Mouse (Mus musculus) myocyte (in vitro differentiated cells): ENCODE measurements around the gene Armh4.

Source experiments
- CEBPB ChIP-seq: IDR thresholded peaks from 2 replicates; pipeline ENCODE4 v1.6.1; 2011; ENCODE audit warnings: mild to moderate bottlenecking, moderate library complexity; ENCODE audit not compliant: poor library complexity, insufficient read depth, severe bottlenecking
- E2F4 ChIP-seq: IDR thresholded peaks from one replicate; pipeline ENCODE4 v1.6.1; 2011; ENCODE audit warnings: mild to moderate bottlenecking, control low read depth, moderate library complexity; ENCODE audit not compliant: insufficient read depth
- MAX ChIP-seq: IDR thresholded peaks from one replicate; pipeline ENCODE4 v1.6.1; 2011; ENCODE audit warnings: low read depth, mild to moderate bottlenecking, control low read depth
- MYOD1 ChIP-seq, 3 experiments: IDR thresholded peaks; one replicate each; pipeline ENCODE4 v1.6.1; 2011; ENCODE audit warnings: control low read depth in 2 of 3, low read depth in 2 of 3, mild to moderate bottlenecking in 2 of 3, moderate library complexity in 1 of 3; ENCODE audit not compliant: insufficient read length in 2 of 3, control insufficient read depth in 1 of 3
- MYOG ChIP-seq, 3 experiments: IDR thresholded peaks; one replicate each; pipeline ENCODE4 v1.6.1; 2011; ENCODE audit warnings: control low read depth in 2 of 3, low read depth in 2 of 3, mild to moderate bottlenecking in 2 of 3; ENCODE audit not compliant: insufficient read length in 2 of 3, control insufficient read depth in 1 of 3, insufficient read depth in 1 of 3
- POLR2A ChIP-seq: IDR thresholded peaks from one replicate; pipeline ENCODE4 v1.6.1; 2011; ENCODE audit warnings: low read depth, mild to moderate bottlenecking, control low read depth, moderate library complexity; ENCODE audit not compliant: insufficient read length
- POLR2AphosphoS2 ChIP-seq: IDR thresholded peaks from one replicate; pipeline ENCODE4 v1.6.1; 2011; ENCODE audit warnings: low read depth, control low read depth; ENCODE audit not compliant: insufficient read length
- REST ChIP-seq: IDR thresholded peaks from one replicate; pipeline ENCODE4 v1.6.1; 2011; ENCODE audit warnings: mild to moderate bottlenecking, control low read depth, moderate library complexity; ENCODE audit not compliant: insufficient read depth, insufficient read length
- SRF ChIP-seq: IDR thresholded peaks from one replicate; pipeline ENCODE4 v1.6.1; 2011; ENCODE audit warnings: low read depth; ENCODE audit not compliant: control insufficient read depth, insufficient read length
- TCF12 ChIP-seq: IDR thresholded peaks from one replicate; pipeline ENCODE4 v1.6.1; 2011; ENCODE audit warnings: mild to moderate bottlenecking, control low read depth; ENCODE audit not compliant: poor library complexity, insufficient read depth, severe bottlenecking
- TCF3 ChIP-seq: IDR thresholded peaks from one replicate; pipeline ENCODE4 v1.6.1; 2011; ENCODE audit warnings: low read depth, control low read depth; ENCODE audit not compliant: insufficient read length
- USF1 ChIP-seq: IDR thresholded peaks from one replicate; pipeline ENCODE4 v1.6.1; 2011; ENCODE audit warnings: low read depth, mild to moderate bottlenecking, control low read depth, moderate library complexity

DNA sequence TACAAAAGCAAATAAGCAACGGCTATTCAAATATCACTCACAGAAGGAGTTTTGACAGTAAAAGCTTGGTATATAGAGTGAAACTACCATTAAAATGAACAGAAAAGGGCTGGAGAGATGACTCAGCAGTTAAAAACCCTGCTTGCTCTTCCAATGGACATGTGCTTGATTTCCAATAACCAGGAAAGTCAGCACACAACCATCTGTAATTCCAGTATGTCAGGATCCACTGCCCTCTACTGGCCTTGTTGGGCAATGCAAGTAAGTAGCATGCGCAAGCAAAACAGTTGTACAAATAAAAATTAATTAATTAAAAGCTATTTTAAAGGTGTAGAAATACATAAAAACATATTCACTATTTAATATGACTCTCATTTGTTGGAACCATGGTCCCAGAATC lies 2.6 kb upstream of the Armh4 start:
- no peak for TF ChIP-seq POLR2A
- no peak for TF ChIP-seq MYOG (IDR thresholded peaks at IDR 0.05; ENCODE audit: control insufficient read depth in 1 of 3, insufficient read depth in 1 of 3, insufficient read length in 2 of 3, low read depth in 2 of 3)
- TF ChIP-seq MYOD1 (IDR thresholded peaks at IDR 0.05; ENCODE audit: control insufficient read depth in 1 of 3, insufficient read length in 2 of 3, low read depth in 2 of 3): no peak
- no peak for TF ChIP-seq MAX
- no peak for TF ChIP-seq POLR2AphosphoS2
- no peak for TF ChIP-seq USF1
- TF ChIP-seq E2F4: no peak
- TF ChIP-seq CEBPB: no peak
- no peak for TF ChIP-seq TCF12
- TF ChIP-seq TCF3: no peak
- TF ChIP-seq SRF: no peak
- no peak for TF ChIP-seq REST
